Mouse (Mus musculus): Measurements from ENCODE around the gene Astn2. TPM values are rescaled to one million over a fixed set of nuclear protein-coding genes. Genes with fewer than 3 reads are reported as not detected.

Gene Astn2
- total and polyA plus RNA-seq, 3 experiments: not detected

GRCm38 (mm10) chr4:66043014-66043672 is 361.3 kb downstream of the Astn2 start:
- no peak overlapping the region for H3K4me3 ChIP-seq (ENCODE audit: control insufficient read depth in 1 of 2, insufficient read depth in 1 of 2, low read depth in 2 of 2, low read length in 2 of 2)
- no peaks in the 10 kb centered on the region for H3K4me1 ChIP-seq (ENCODE audit: control insufficient read depth in 1 of 2, insufficient read depth in 2 of 2, low read length in 2 of 2)
- no peaks in the 10 kb centered on the region for H3K79me2 ChIP-seq (ENCODE audit: control insufficient read depth, insufficient read depth, low read length, poor library complexity)
- H3K27ac ChIP-seq (ENCODE audit: control insufficient read depth, low read depth, low read length): no peak overlapping the region
- DNase-seq (ENCODE audit: low read depth, low spot score): no peak
- no peaks in the 10 kb centered on the region for H3K27me3 ChIP-seq (ENCODE audit: control insufficient read depth in 1 of 2, insufficient read depth in 2 of 2, low read length in 2 of 2)
- no peak overlapping the region for H3K9ac ChIP-seq (ENCODE audit: control insufficient read depth, low read depth, low read length, poor library complexity, severe bottlenecking)
- H3K36me3 ChIP-seq (ENCODE audit: control insufficient read depth in 1 of 2, insufficient read depth in 2 of 2, low read length in 2 of 2): no peaks in the 10 kb centered on the region
- TF ChIP-seq MEF2A (IDR thresholded peaks at IDR 0.05; ENCODE audit: extremely low read depth, insufficient replicate concordance, low read depth, low read length, poor library complexity, severe bottlenecking) (no peak), RAD21 (IDR thresholded peaks at IDR 0.05; ENCODE audit: low read depth, low read length) (no peak), SMC3 (IDR thresholded peaks at IDR 0.05; ENCODE audit: low read depth, low read length) (no peak), JUND (IDR thresholded peaks at IDR 0.05; ENCODE audit: low read depth, low read length) (no peak), CTCF (IDR thresholded peaks at IDR 0.05 in 2 of 3, conservative IDR thresholded peaks at IDR 0.05 in 1 of 3; ENCODE audit: control insufficient read depth in 1 of 3, insufficient read depth in 1 of 3, low read depth in 2 of 3, low read length in 3 of 3, poor library complexity in 1 of 3, severe bottlenecking in 1 of 3) (no peak), USF1 (IDR thresholded peaks at IDR 0.05; ENCODE audit: low read depth, low read length) (no peak), CHD2 (IDR thresholded peaks at IDR 0.05; ENCODE audit: low read length) (no peak)
- no peaks in the 10 kb centered on the region for H3K9me3 ChIP-seq (replicated peaks; ENCODE audit: insufficient read depth, low read length)

GRCm38 (mm10) chr4:66033826-66034225 is 370.6 kb downstream of the Astn2 start:
- H3K27me3 ChIP-seq (ENCODE audit: control insufficient read depth in 1 of 2, insufficient read depth in 2 of 2, low read length in 2 of 2): no peaks in the 10 kb centered on the region
- no peak for TF ChIP-seq TAL1 (IDR thresholded peaks at IDR 0.05; ENCODE audit: low read length)
- no peak for TF ChIP-seq ETS1 (IDR thresholded peaks at IDR 0.05; ENCODE audit: low read depth, low read length)
- TF ChIP-seq USF1 (IDR thresholded peaks at IDR 0.05; ENCODE audit: low read depth, low read length): no peak
- no peak for TF ChIP-seq ZMIZ1 (IDR thresholded peaks at IDR 0.05; ENCODE audit: low read depth, low read length)
- TF ChIP-seq CTCF (IDR thresholded peaks at IDR 0.05 in 2 of 3, conservative IDR thresholded peaks at IDR 0.05 in 1 of 3; ENCODE audit: control insufficient read depth in 1 of 3, insufficient read depth in 1 of 3, low read depth in 2 of 3, low read length in 3 of 3, poor library complexity in 1 of 3, severe bottlenecking in 1 of 3): peak in 2 of 3 experiments; percentile 19 to 33; a peak in 3 of 6 replicates
- no peak overlapping the region for H3K4me3 ChIP-seq (ENCODE audit: control insufficient read depth in 1 of 2, insufficient read depth in 1 of 2, low read depth in 2 of 2, low read length in 2 of 2)
- H3K4me1 ChIP-seq (ENCODE audit: control insufficient read depth in 1 of 2, insufficient read depth in 2 of 2, low read length in 2 of 2): no peaks in the 10 kb centered on the region
- H3K9me3 ChIP-seq (replicated peaks; ENCODE audit: insufficient read depth, low read length): no peaks in the 10 kb centered on the region
- no peak overlapping the region for H3K27ac ChIP-seq (ENCODE audit: control insufficient read depth, low read depth, low read length)
- no peaks in the 10 kb centered on the region for H3K79me2 ChIP-seq (ENCODE audit: control insufficient read depth, insufficient read depth, low read length, poor library complexity)
- DNase-seq (ENCODE audit: low read depth, low spot score): peak; percentile 8
- no peaks in the 10 kb centered on the region for H3K36me3 ChIP-seq (ENCODE audit: control insufficient read depth in 1 of 2, insufficient read depth in 2 of 2, low read length in 2 of 2)
- H3K9ac ChIP-seq (ENCODE audit: control insufficient read depth, low read depth, low read length, poor library complexity, severe bottlenecking): no peak overlapping the region

GRCm38 (mm10) chr4:66031320-66031870 is 373.0 kb downstream of the Astn2 start:
- H3K9me3 ChIP-seq (replicated peaks; ENCODE audit: insufficient read depth, low read length): no peaks in the 10 kb centered on the region
- no peak overlapping the region for H3K9ac ChIP-seq (ENCODE audit: control insufficient read depth, low read depth, low read length, poor library complexity, severe bottlenecking)
- H3K79me2 ChIP-seq (ENCODE audit: control insufficient read depth, insufficient read depth, low read length, poor library complexity): no peaks in the 10 kb centered on the region
- DNase-seq (ENCODE audit: low read depth, low spot score): no peak
- H3K27me3 ChIP-seq (ENCODE audit: control insufficient read depth in 1 of 2, insufficient read depth in 2 of 2, low read length in 2 of 2): no peaks in the 10 kb centered on the region
- no peak overlapping the region for H3K27ac ChIP-seq (ENCODE audit: control insufficient read depth, low read depth, low read length)
- TF ChIP-seq NELFE (IDR thresholded peaks at IDR 0.05; ENCODE audit: low read depth, low read length): no peak
- no peak for TF ChIP-seq UBTF (IDR thresholded peaks at IDR 0.05; ENCODE audit: borderline replicate concordance, insufficient read depth, low read depth, low read length)
- no peak for TF ChIP-seq HCFC1 (IDR thresholded peaks at IDR 0.05; ENCODE audit: low read depth, low read length)
- TF ChIP-seq USF1 (IDR thresholded peaks at IDR 0.05; ENCODE audit: low read depth, low read length): no peak
- no peak for TF ChIP-seq POLR2A (IDR thresholded peaks at IDR 0.05; ENCODE audit: control insufficient read depth in 1 of 2, insufficient read depth in 1 of 2, low read depth in 1 of 2, low read length in 2 of 2, poor library complexity in 1 of 2)
- H3K4me1 ChIP-seq (ENCODE audit: control insufficient read depth in 1 of 2, insufficient read depth in 2 of 2, low read length in 2 of 2): no peaks in the 10 kb centered on the region
- no peak overlapping the region for H3K4me3 ChIP-seq (ENCODE audit: control insufficient read depth in 1 of 2, insufficient read depth in 1 of 2, low read depth in 2 of 2, low read length in 2 of 2)
- no peaks in the 10 kb centered on the region for H3K36me3 ChIP-seq (ENCODE audit: control insufficient read depth in 1 of 2, insufficient read depth in 2 of 2, low read length in 2 of 2)

Measured in MEL (cell line).